Mouse (Mus musculus): ENCODE measurements around the gene Esrrg. TPM values are rescaled to one million over a fixed set of nuclear protein-coding genes. Genes with fewer than 3 reads are reported as not detected.

The Esrrg gene
- total RNA-seq, 1 experiment from 2014 or later: not detected

GRCm38 (mm10) chr1:187758546-187758945 lies 150.0 kb downstream of the Esrrg start:
- no peak for ATAC-seq (ENCODE audit: extremely low read depth, insufficient number of reproducible peaks, low FRiP score, poor library complexity, severe bottlenecking)

DNA sequence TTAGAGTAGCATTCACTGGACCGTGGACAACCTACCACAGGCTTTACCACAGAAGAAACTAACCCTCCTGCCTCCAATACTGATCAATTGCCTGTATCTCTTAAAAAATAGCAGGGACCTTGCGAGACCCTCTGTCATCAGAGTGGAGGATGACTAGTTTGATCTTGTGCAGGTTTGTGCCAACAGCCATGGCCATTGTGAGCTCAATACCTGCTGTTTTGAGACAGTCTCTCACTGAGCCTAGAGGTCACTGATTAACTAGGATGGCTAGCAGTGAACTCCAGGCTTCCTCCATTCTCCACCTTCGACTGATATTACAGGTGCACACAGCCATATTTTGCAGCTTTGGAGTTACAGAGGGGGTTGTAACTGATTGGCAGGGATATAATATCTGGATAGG lies 150.9 kb downstream of the Esrrg start:
- no peak for ATAC-seq (ENCODE audit: extremely low read depth, insufficient number of reproducible peaks, low FRiP score, poor library complexity, severe bottlenecking)

DNA sequence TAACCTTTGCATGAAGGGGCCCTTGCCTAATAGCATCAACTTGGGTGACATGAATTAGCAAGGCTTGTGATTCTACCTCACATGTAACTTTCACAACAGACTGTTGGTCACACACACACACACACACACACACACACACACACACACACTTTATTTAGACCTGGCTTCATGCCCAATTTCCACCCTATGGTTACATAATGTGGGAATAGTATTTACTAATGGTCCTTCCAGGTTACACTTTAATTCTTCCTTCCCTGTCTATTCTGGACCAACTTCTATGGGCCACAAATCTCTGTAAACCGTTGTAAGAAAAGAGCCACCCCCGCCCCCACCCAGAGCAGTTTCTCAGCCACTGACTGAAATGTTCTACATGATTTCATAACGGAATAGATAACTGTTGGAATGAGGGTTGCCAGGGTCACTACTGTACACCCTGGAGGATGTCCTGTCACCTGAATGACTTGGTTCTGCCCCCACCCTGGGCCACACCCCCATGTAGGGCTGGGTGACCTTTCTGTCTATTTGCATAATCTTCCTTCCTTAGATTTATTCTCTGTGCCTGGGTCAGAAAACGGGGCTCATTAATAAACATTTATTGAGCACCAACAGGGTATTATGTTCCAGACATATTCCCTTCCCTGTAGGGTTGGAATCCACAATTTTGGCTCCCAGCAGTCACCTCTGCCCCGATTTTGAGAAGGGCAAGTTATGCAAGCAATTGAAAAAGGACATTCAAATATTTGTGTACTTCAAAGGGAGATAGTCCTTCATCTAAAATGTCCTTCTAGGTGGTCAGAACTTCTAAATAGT lies 154.3 kb downstream of the Esrrg start:
- ATAC-seq (ENCODE audit: extremely low read depth, insufficient number of reproducible peaks, low FRiP score, poor library complexity, severe bottlenecking): no peak

DNA sequence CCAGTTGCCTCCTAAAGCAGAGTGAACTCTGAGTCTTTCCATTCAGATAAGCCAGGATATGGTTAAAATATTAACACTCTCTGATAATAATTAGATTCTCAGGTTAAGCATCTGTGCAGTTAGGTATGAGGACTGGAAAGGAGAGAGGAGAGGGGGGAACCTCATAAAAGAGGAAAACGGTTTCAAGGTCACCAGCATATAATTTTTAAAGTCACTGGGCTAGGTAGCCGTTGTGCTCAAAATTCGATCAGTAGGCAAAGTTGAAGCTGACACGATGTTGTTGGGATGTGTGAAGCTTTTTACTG lies 154.8 kb downstream of the Esrrg start:
- ATAC-seq (ENCODE audit: extremely low read depth, insufficient number of reproducible peaks, low FRiP score, poor library complexity, severe bottlenecking): no peak

DNA sequence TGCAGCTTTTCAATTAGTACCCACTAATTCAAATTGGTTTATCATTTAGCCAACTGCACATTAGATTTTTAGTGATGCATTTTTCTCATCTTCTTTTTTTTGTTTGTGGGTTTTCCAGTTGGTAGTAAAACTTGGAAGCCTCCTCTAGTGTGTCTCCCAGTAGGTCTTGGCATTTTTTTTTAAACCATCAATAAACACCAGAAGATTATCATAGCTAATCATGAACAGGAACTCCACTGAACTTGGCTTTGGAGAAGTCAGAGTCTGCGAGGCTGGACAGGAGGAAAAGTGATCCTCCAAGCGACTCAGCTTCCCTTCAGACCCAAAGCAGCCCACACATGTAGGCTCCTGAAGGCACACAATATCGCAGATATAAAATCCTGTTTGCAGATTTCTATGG lies 155.2 kb downstream of the Esrrg start:
- no peak for ATAC-seq (ENCODE audit: extremely low read depth, insufficient number of reproducible peaks, low FRiP score, poor library complexity, severe bottlenecking)

GRCm38 (mm10) chr1:187765577-187765976 lies 157.0 kb downstream of the Esrrg start:
- no peak for ATAC-seq (ENCODE audit: extremely low read depth, insufficient number of reproducible peaks, low FRiP score, poor library complexity, severe bottlenecking)

GRCm38 (mm10) chr1:187767355-187767754 lies 158.8 kb downstream of the Esrrg start:
- ATAC-seq (ENCODE audit: extremely low read depth, insufficient number of reproducible peaks, low FRiP score, poor library complexity, severe bottlenecking): no peak

DNA sequence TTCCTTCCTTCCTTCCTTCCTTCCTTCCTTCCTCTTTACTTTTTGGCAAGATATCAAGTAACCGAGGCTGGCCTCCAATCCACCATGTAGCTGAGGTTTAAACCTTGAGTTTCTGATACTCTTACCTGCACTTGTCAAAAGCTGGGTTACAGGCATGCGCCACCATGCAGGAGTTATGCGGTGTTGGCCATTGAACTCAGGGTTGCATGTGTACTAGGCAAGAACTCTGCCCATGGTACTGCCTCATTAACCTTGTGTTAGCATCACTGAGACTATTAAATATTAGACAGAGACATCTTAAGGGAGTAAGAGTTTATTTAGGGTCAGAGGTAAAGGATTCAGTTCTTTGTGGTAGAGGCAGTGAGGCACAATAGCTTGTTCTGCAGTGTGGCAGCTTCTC lies 161.6 kb downstream of the Esrrg start:
- no peak for ATAC-seq (ENCODE audit: extremely low read depth, insufficient number of reproducible peaks, low FRiP score, poor library complexity, severe bottlenecking)

GRCm38 (mm10) chr1:187771067-187771466 lies 162.5 kb downstream of the Esrrg start:
- no peak for ATAC-seq (ENCODE audit: extremely low read depth, insufficient number of reproducible peaks, low FRiP score, poor library complexity, severe bottlenecking)

DNA sequence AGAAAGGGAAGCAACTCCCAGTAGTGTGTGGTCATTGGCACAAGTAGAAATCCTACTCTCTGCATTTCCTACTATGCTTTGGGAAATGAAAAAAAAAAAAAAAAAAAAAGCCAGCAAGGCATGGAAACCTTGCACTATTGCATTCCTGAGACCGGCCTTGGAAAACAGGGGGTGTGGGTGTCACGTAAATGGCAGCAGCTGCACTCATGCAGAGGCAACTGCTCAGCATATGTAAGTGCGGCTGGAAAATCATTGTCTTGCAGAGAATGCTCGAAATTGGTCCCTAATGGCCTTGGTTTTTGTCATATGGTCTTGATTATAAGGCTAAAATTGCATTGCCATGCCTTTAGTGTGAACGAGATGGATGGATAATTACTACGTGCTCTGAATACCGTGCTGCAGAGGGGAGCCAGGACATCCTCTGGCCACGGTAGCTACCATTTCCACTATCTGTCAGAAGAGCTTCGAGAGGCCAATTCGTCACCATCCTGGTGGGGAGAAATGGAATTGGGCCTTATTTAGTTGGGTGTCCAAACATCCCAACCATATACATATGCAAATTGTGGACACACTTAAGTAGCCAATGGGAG lies 171.1 kb downstream of the Esrrg start:
- ATAC-seq (ENCODE audit: extremely low read depth, insufficient number of reproducible peaks, low FRiP score, poor library complexity, severe bottlenecking): no peak

- no peak for ATAC-seq (ENCODE audit: extremely low read depth, insufficient number of reproducible peaks, low FRiP score, poor library complexity, severe bottlenecking)
Observed at GRCm38 (mm10) chr1:187785226-187785625, 176.6 kb downstream of the Esrrg start.

GRCm38 (mm10) chr1:187787055-187788016 lies 178.7 kb downstream of the Esrrg start:
- no peak for ATAC-seq (ENCODE audit: extremely low read depth, insufficient number of reproducible peaks, low FRiP score, poor library complexity, severe bottlenecking)

GRCm38 (mm10) chr1:187794240-187794930 lies 185.8 kb downstream of the Esrrg start:
- ATAC-seq (ENCODE audit: extremely low read depth, insufficient number of reproducible peaks, low FRiP score, poor library complexity, severe bottlenecking): no peak

DNA sequence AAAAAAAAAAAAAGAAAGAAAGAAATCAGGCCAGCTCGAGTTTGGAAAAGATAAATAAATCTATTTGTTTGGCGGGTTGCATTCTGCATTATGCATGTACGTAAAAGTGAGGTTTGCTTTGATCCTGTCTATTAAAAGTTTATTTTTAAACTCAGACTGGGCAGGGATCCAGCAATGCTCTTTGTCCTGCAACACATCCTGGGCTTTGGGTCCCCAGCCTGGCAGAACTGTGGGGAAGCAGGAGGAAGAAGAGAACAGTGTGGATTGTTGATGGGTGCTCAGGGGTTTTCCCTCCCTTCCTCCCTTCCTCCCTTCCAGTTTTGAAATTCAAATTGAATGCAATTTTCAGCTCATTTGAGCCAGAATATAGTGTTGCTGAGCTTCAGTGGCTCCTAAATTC lies 187.0 kb downstream of the Esrrg start:
- no peak for ATAC-seq (ENCODE audit: extremely low read depth, insufficient number of reproducible peaks, low FRiP score, poor library complexity, severe bottlenecking)

DNA sequence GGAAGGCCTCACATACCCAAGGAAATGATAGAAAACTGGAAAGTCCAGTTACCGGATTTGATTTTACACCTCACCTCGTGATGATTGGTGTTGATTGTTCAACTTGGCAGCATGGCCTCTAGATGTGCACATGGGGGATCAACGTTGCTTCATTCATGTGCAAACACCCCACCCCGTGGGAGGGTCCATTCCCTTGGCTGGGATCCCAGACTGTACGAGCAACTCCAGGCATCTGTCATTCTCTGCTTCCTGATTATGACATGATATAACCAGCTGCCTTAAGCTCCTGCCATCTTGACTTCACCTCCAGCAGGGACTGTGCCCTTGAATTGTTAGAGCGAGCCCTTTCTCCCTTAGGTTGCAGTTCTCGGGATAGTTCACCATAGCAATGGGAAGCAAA lies 190.7 kb downstream of the Esrrg start:
- no peak for ATAC-seq (ENCODE audit: extremely low read depth, insufficient number of reproducible peaks, low FRiP score, poor library complexity, severe bottlenecking)

GRCm38 (mm10) chr1:187800761-187801160 lies 192.2 kb downstream of the Esrrg start:
- ATAC-seq (ENCODE audit: extremely low read depth, insufficient number of reproducible peaks, low FRiP score, poor library complexity, severe bottlenecking): 0 out of 2 replicates have a peak, but pooled peaks have one; percentile 1

DNA sequence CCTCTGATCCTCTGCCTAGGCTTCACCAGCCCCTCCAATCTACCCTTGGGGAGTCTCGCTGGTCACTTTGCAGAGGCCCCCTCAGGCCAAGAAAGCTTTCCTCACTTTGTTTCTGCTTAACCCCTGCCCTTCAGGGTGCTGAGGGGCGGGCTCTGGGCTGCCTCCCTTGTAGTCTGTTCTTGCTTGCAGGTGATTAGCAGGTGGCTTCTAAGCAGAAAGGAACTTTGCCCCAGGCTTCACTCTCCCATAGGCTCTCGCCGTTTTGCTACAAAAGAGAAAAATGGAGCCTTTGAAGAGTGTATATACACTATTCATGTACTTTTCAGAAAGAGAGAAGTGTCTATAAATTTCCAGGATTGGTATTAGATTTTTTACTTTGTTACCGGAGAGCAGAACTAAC lies 195.0 kb downstream of the Esrrg start:
- no peak for ATAC-seq (ENCODE audit: extremely low read depth, insufficient number of reproducible peaks, low FRiP score, poor library complexity, severe bottlenecking)

DNA sequence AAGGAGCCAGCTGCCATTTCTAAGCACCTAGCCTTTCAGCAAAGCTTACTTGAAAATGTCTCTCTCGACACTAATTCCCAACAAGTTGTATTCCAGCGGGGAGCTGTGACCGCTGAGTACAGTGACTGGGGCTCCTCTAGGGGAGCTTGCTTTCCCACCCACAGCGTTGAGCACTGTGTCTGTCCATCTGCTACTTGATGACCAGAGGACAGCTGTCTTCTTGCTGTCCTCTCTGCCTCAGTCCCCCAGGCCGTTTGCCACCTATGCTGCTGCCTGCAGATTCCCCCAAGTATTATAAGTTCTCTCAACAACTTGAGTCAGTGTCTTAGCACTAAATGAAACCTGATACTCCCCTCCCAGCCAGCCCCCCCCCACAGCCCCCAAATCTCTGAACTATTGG lies 195.4 kb downstream of the Esrrg start:
- no peak for ATAC-seq (ENCODE audit: extremely low read depth, insufficient number of reproducible peaks, low FRiP score, poor library complexity, severe bottlenecking)

- ATAC-seq (ENCODE audit: extremely low read depth, insufficient number of reproducible peaks, low FRiP score, poor library complexity, severe bottlenecking): no peak
Observed at GRCm38 (mm10) chr1:187805001-187805400, 196.4 kb downstream of the Esrrg start.
